Mouse (Mus musculus): ENCODE results near the gene Nudt8.

Nudt8 gene

GRCm38 (mm10) chr19:4051016-4051415 is 50.6 kb downstream of the Nudt8 start:
- DNase-seq (ENCODE audit: low read depth, low spot score), result no peak

All from embryo, embryonic 11.5 days (tissue).